Mouse (Mus musculus) CH12.LX (cell line): ENCODE data around the gene Prph.

ENCODE experiments used
- CHD2 ChIP-seq: IDR thresholded peaks from 2 replicates; pipeline ENCODE4 v1.6.1; 2011; ENCODE audit warnings: low read length, improper control_type of control experiment
- CTCF ChIP-seq, 2 experiments: IDR thresholded peaks in 1 of 2; conservative IDR thresholded peaks in 1 of 2; 2 replicates each; pipeline ENCODE4 v1.5.1; 2011 to 2012; ENCODE audit warnings: low read depth in 2 of 2, low read length in 2 of 2, improper control_type of control experiment in 1 of 2, inconsistent platforms in 1 of 2, mild to moderate bottlenecking in 1 of 2, moderate library complexity in 1 of 2
- E2F4 ChIP-seq: IDR thresholded peaks from 2 replicates; pipeline ENCODE4 v1.6.1; 2011; ENCODE audit warnings: low read depth, low read length, improper control_type of control experiment; ENCODE audit not compliant: insufficient replicate concordance
- EP300 ChIP-seq: IDR thresholded peaks from 2 replicates; pipeline ENCODE4 v1.6.1; 2011; ENCODE audit warnings: low read length, improper control_type of control experiment
- ETS1 ChIP-seq: conservative IDR thresholded peaks from 2 replicates; pipeline ENCODE4 v1.6.1; 2012; ENCODE audit warnings: low read depth, mild to moderate bottlenecking, inconsistent platforms, low read length, improper control_type of control experiment, moderate library complexity
- GABPA ChIP-seq: IDR thresholded peaks from 2 replicates; pipeline ENCODE4 v1.6.1; 2012; ENCODE audit warnings: low read depth, low read length, improper control_type of control experiment, inconsistent platforms; ENCODE audit not compliant: insufficient replicate concordance
- HCFC1 ChIP-seq: IDR thresholded peaks from 2 replicates; pipeline ENCODE4 v1.6.1; 2012; ENCODE audit warnings: low read depth, mild to moderate bottlenecking, inconsistent platforms, low read length, improper control_type of control experiment
- KAT2A ChIP-seq: IDR thresholded peaks from 2 replicates; pipeline ENCODE4 v1.6.1; 2012; ENCODE audit warnings: low read length, improper control_type of control experiment, inconsistent platforms; ENCODE audit not compliant: insufficient replicate concordance
- MAX ChIP-seq: IDR thresholded peaks from 2 replicates; pipeline ENCODE4 v1.6.1; 2011; ENCODE audit warnings: low read length, improper control_type of control experiment
- MXI1 ChIP-seq: IDR thresholded peaks from 2 replicates; pipeline ENCODE4 v1.6.1; 2011; ENCODE audit warnings: mild to moderate bottlenecking, low read depth, low read length, improper control_type of control experiment
- POLR2A ChIP-seq: IDR thresholded peaks from 2 replicates; pipeline ENCODE4 v1.6.1; 2011; ENCODE audit warnings: low read depth, mild to moderate bottlenecking, improper control_type of control experiment, low read length
- RCOR1 ChIP-seq: conservative IDR thresholded peaks from 2 replicates; pipeline ENCODE4 v1.6.1; 2012; ENCODE audit warnings: low read depth, mild to moderate bottlenecking, inconsistent platforms, low read length, improper control_type of control experiment
- USF2 ChIP-seq: conservative IDR thresholded peaks from 2 replicates; pipeline ENCODE4 v1.6.1; 2011; ENCODE audit warnings: low read depth, low read length, improper control_type of control experiment
- ZNF384 ChIP-seq: IDR thresholded peaks from 2 replicates; pipeline ENCODE4 v1.6.1; 2012; ENCODE audit warnings: low read depth, low read length, improper control_type of control experiment, inconsistent platforms

DNA sequence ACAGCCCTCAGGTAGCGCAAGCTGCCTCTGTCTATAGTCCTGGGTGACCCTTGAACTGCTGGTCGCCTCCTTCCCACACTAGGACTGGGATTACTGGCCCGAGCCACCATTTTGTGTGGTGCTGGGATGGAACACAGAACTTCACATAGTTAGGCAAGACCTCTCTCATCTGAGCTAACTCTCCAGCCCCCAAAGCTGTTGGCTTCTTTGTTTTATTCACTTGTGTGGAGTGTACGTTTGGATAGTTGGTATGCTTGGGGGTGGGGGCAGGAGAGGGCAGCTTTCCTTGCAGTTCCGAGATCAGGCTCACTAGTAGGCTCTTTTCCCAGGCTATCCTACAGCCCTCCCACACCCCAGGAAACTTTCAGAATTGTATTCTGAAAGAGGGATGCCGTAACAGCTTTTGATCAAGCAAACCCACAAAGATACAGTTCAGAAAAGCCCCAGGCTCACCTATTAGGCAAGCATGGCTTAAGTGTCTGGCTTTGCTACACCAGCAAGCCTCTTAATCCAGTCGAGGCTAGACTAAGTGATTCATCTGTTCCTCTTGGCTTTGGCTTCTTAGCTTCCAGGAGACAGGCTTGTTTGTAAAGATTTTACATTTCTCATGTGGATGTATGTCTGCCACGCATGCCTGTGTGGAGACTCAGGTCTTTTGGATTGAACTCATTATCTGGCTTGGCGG, 22.8 kb upstream of the Prph start:
- TF ChIP-seq MXI1: 0 out of 2 replicates have a peak, but pooled peaks have one; percentile 36
- TF ChIP-seq E2F4: no peak
- no peak for TF ChIP-seq HCFC1
- TF ChIP-seq USF2: no peak
- TF ChIP-seq KAT2A: no peak
- TF ChIP-seq ZNF384: no peak; the same call in 1 of the 2 replicates
- TF ChIP-seq CTCF (conservative IDR thresholded peaks at IDR 0.05 in 1 of 2, IDR thresholded peaks at IDR 0.05 in 1 of 2; ENCODE audit: low read depth in 2 of 2, low read length in 2 of 2): no peak
- TF ChIP-seq ETS1: no peak
- TF ChIP-seq RCOR1: no peak
- TF ChIP-seq CHD2: no peak
- TF ChIP-seq POLR2A: peak; percentile 25; the same call in 1 of the 2 replicates
- TF ChIP-seq MAX: no peak
- no peak for TF ChIP-seq EP300
- no peak for TF ChIP-seq GABPA
